Mouse (Mus musculus): ENCODE measurements around the gene U2surp.

- TF ChIP-seq CTCF (IDR thresholded peaks at IDR 0.05; ENCODE audit: control insufficient read depth, insufficient read depth, insufficient read length) (no peak), CEBPB (IDR thresholded peaks at IDR 0.05; ENCODE audit: low read depth) (no peak)
Observed at GRCm38 (mm10) chr9:95539176-95539800, 27.5 kb upstream of the U2surp start.
